In genomic region chr1:128284157-128284690, GRCm38 (mm10) we compare ENCODE assay signal across 15 mouse cellular contexts. TPM values are rescaled to one million over a fixed set of nuclear protein-coding genes. Genes with fewer than 3 reads are reported as not detected.
"Had no signal": no experiment of that assay in that cellular context is flagged by ENCODE, and none has a peak within 500 bp of the region (broad histone marks: within the 10 kb centered on the region; RNA-seq: fewer than 3 reads in every experiment).

No protein-coding gene starts in this region.

- H3K9me3 ChIP-seq: megakaryocyte, embryonic 14.5 days; midbrain, embryonic 12.5 days; midbrain, embryonic 15.5 days; stomach, embryonic 15.5 days had no signal

- H3K4me1 ChIP-seq: megakaryocyte, embryonic 14.5 days; midbrain, embryonic 12.5 days; midbrain, embryonic 15.5 days; neural tube, embryonic 12.5 days; stomach, embryonic 15.5 days had no signal

- ATAC-seq: midbrain, embryonic 15.5 days had no signal

- DNase-seq: lung, adult 18-20 months; lung, embryonic 14.5 days; lung, postnatal 10 days; lung, postnatal 4 days; right cerebral cortex, postnatal 14 days; thymus, adult 2 months; thymus, postnatal 25 days; thymus, postnatal 4 days had no signal

- H3K27ac ChIP-seq: midbrain, embryonic 12.5 days; midbrain, embryonic 15.5 days; neural tube, embryonic 12.5 days; stomach, embryonic 15.5 days; stomach, postnatal 0 days had no signal

- H3K4me3 ChIP-seq: megakaryocyte, embryonic 14.5 days; midbrain, embryonic 12.5 days; midbrain, embryonic 15.5 days; neural tube, embryonic 12.5 days; stomach, embryonic 15.5 days had no signal

- H3K9ac ChIP-seq: lung, embryonic 14.5 days; midbrain, embryonic 12.5 days; midbrain, embryonic 15.5 days; neural tube, embryonic 12.5 days; stomach, embryonic 15.5 days had no signal

- H3K27me3 ChIP-seq: midbrain, embryonic 12.5 days; midbrain, embryonic 15.5 days; neural tube, embryonic 12.5 days; stomach, embryonic 15.5 days had no signal

- H3K4me2 ChIP-seq: lung, embryonic 14.5 days; midbrain, embryonic 12.5 days; midbrain, embryonic 15.5 days; neural tube, embryonic 12.5 days; stomach, embryonic 15.5 days had no signal

RNA-seq across cellular contexts. Expression of gene Lct, which starts 43.9 kb away (rescaled TPM):
- total RNA-seq: monocyte, adult 5-6 weeks had no signal
